Mouse (Mus musculus): ENCODE measurements around the gene Nlgn2. TPM values are rescaled to one million over a fixed set of nuclear protein-coding genes. Genes with fewer than 3 reads are reported as not detected.

The Nlgn2 gene
- polyA plus RNA-seq, 1 experiment from 2014 or later = 11.4 TPM

DNA sequence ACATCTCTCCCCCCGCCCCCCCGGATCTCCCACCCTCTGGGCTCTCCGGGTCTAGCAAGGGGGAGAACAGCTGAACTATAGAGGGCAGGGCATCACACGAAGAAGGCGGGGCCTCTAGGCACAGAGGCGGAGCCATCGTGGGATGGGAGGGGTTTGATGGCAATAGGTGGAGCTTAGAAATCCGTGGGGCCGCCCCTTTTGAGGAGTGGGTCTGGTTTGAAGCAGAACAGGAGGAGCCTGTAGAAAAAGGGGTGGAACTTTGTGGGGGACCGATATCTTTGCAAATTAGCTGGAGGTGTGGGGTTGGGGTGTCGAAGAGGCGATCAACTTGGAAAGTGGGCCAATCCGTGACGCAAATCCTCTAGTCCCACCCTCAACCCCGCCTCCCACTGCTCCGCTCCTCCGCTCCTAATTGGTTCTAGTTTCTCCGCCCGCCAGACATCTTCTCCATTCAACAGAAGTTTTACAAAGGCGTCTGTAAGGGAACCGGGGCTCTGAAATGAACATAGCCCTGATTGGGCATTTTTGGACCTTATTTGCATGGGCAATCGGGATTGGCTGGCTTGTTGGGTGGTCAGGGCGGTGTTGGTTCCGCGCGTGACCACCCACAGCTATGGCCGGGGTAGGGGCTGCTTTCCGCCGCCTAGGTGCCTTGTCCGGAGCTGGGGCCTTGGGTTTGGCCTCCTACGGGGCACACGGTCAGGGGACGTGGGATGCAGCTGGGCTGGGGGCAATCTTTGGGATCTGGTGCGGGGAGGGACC is 549 bp upstream of the Nlgn2 start, which contains the start of gene Tmem256:
Gene Tmem256, plus strand, starts transcription at position 563 of the 762 bp plus-strand sequence.
- under 1% methylated on average over 34 of the region's 34 CpGs for WGBS
- Histone ChIP-seq H3K4me1 (ENCODE audit: control insufficient read depth, insufficient read depth, low read length) (peaks cover 26% of the 10 kb centered on the region), H3K36me3 (ENCODE audit: control insufficient read depth, insufficient read depth, low read length) (peaks cover 2% of the 10 kb centered on the region; the same call in 1 of the 2 replicates), H3K27me3 (ENCODE audit: control insufficient read depth, insufficient read depth, low read length) (peaks cover 5% of the 10 kb centered on the region; the same call in 1 of the 2 replicates), H3K4me2 (ENCODE audit: low read depth) (peak within 1 kb of the TSS; percentile 95), H3K27ac (ENCODE audit: low read depth, low read length) (peak within 1 kb of the TSS; percentile 80), H3K9ac (ENCODE audit: low read length) (peak within 1 kb of the TSS; percentile 79), H3K4me3 (ENCODE audit: low read depth, low read length) (peak within 1 kb of the TSS; percentile 72), H3K9me3 (ENCODE audit: control insufficient read depth, low read length) (no peaks in the 10 kb centered on the region)
- DNase-seq (ENCODE audit: low spot score) = peak; percentile 97
- peak; percentile 87 for ATAC-seq (ENCODE audit: insufficient read depth, low FRiP score, low TSS enrichment)

DNA sequence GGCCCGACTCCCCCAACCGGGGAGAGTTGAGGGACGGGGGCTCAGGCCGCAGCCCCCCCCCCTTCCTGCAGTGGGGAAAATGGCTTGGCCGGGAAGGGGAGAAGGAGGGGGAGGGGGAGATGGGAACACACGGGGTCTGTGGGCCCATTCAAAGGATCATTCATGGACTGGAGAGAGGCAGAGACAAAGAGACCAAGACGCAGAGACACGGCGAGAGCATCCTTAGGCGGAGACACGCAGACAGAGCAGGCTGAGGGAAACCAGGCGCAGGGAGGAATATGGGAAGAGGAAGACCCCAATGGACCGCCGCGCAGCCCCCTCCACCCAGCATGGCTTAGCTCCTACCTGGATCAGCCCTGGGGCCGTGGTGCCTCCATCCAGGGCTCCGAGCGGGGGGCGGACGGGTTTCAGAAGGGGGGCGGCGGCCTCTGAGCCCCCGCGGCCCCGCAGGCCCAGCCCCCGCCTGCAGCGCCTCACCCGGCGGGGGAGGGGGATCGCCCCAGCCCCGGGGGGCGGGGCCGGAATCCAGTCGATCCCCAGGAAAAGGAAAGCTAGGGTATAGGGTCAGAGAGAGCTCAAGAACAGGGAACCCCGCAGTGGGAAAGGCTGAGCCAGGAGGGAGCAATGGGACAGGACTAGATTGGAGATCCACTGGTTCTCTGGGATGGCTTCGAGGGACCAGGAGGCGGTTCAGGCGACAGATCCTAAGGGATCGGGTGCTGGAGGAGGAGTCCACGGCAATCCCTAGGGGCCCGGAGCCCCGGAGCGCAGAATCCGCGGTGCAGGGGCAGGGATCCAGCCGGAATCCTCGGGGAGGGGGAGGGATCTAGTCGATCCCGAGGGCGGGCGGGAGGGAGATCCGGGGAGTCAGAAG is 644 bp downstream of the Nlgn2 start:
- peak; percentile 59 for DNase-seq (ENCODE audit: low spot score)
- H3K9ac ChIP-seq (ENCODE audit: low read length) = peak overlapping the region; percentile 79
- WGBS = under 1% methylated on average over 43 of the region's 52 CpGs
- peak overlapping the region; percentile 80 for H3K27ac ChIP-seq (ENCODE audit: low read depth, low read length)
- peaks cover 5% of the 10 kb centered on the region; the same call in 1 of the 2 replicates for H3K27me3 ChIP-seq (ENCODE audit: control insufficient read depth, insufficient read depth, low read length)
- H3K4me3 ChIP-seq (ENCODE audit: low read depth, low read length) = peak overlapping the region; percentile 72
- H3K4me1 ChIP-seq (ENCODE audit: control insufficient read depth, insufficient read depth, low read length) = peaks cover 26% of the 10 kb centered on the region
- H3K4me2 ChIP-seq (ENCODE audit: low read depth) = peak overlapping the region; percentile 95
- H3K36me3 ChIP-seq (ENCODE audit: control insufficient read depth, insufficient read depth, low read length) = peaks cover 2% of the 10 kb centered on the region; the same call in 1 of the 2 replicates
- H3K9me3 ChIP-seq (ENCODE audit: control insufficient read depth, low read length) = no peaks in the 10 kb centered on the region
- peak; percentile 14; the same call in 1 of the 2 replicates for ATAC-seq (ENCODE audit: insufficient read depth, low FRiP score, low TSS enrichment)

DNA sequence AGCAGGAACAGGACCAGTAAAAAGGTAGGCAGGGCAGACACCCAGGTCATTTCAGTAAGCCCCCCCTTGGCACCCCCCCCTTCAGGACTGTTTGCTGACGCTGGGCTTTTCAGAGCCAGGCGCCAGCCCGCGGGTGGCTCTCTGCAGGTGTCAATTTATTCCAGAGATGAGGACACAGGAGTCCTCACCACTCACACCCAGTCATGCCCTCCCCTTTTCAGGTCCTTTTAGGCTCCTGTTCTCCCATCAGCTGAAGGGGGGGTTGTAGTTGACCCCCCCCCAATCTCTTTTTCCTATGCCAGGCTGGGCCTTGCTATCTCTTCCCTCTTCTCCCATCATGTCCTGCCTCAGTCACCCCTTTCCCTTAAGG is 1.6 kb downstream of the Nlgn2 start:
- peak overlapping the region; percentile 79 for H3K9ac ChIP-seq (ENCODE audit: low read length)
- no peak for DNase-seq (ENCODE audit: low spot score)
- peaks cover 5% of the 10 kb centered on the region; the same call in 1 of the 2 replicates for H3K27me3 ChIP-seq (ENCODE audit: control insufficient read depth, insufficient read depth, low read length)
- 2% methylated on average over 4 of the region's 4 CpGs for WGBS
- peaks cover 26% of the 10 kb centered on the region for H3K4me1 ChIP-seq (ENCODE audit: control insufficient read depth, insufficient read depth, low read length)
- H3K4me3 ChIP-seq (ENCODE audit: low read depth, low read length) = peak overlapping the region; percentile 72
- peak overlapping the region; percentile 47; the same call in 1 of the 2 replicates for H3K27ac ChIP-seq (ENCODE audit: low read depth, low read length)
- no peaks in the 10 kb centered on the region for H3K9me3 ChIP-seq (ENCODE audit: control insufficient read depth, low read length)
- peaks cover 2% of the 10 kb centered on the region; the same call in 1 of the 2 replicates for H3K36me3 ChIP-seq (ENCODE audit: control insufficient read depth, insufficient read depth, low read length)
- H3K4me2 ChIP-seq (ENCODE audit: low read depth) = peak overlapping the region; percentile 95
- ATAC-seq (ENCODE audit: insufficient read depth, low FRiP score, low TSS enrichment) = no peak

DNA sequence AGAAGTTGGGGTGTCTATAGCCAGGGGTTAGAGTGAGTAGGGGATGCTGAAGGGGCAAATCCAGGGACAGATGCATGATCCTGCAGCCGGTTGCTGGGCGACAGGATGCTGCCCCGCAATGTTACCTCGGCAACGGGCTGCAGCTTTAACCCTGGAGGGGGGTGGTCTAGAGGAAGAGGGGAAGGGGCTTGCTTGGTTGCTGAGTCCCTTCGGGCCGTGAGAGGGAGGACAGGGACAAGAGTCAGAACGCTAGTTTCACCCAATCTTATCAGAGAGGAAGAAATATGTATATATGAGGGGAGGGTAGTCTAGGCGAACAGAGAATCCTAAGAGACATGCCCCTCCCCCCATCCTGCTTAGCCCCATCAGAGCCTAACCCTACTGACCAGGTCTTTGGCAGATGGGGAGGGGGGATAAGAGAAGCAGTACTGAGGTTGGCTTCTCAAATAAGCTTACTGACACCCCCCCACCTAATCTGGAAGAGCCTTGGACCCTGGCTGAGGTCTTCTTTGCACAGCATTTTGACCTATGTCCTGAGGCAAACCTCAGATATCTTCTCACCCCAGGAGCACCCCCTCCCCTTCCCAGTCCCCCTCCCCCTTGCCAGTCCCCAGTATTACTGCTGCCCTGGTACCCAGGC is 2.1 kb downstream of the Nlgn2 start:
- H3K9ac ChIP-seq (ENCODE audit: low read length) = peak overlapping the region; percentile 2; the same call in 1 of the 2 replicates
- H3K36me3 ChIP-seq (ENCODE audit: control insufficient read depth, insufficient read depth, low read length) = peaks cover 2% of the 10 kb centered on the region; the same call in 1 of the 2 replicates
- peak overlapping the region; percentile 95 for H3K4me2 ChIP-seq (ENCODE audit: low read depth)
- no peaks in the 10 kb centered on the region for H3K9me3 ChIP-seq (ENCODE audit: control insufficient read depth, low read length)
- DNase-seq (ENCODE audit: low spot score) (peak; percentile 77), ATAC-seq (ENCODE audit: insufficient read depth, low FRiP score, low TSS enrichment) (no peak)
- 2% methylated on average over 9 of the region's 9 CpGs for WGBS
- peaks cover 5% of the 10 kb centered on the region; the same call in 1 of the 2 replicates for H3K27me3 ChIP-seq (ENCODE audit: control insufficient read depth, insufficient read depth, low read length)
- H3K4me1 ChIP-seq (ENCODE audit: control insufficient read depth, insufficient read depth, low read length) = peaks cover 26% of the 10 kb centered on the region
- no peak overlapping the region for H3K27ac ChIP-seq (ENCODE audit: low read depth, low read length)
- peak overlapping the region; percentile 72 for H3K4me3 ChIP-seq (ENCODE audit: low read depth, low read length)

DNA sequence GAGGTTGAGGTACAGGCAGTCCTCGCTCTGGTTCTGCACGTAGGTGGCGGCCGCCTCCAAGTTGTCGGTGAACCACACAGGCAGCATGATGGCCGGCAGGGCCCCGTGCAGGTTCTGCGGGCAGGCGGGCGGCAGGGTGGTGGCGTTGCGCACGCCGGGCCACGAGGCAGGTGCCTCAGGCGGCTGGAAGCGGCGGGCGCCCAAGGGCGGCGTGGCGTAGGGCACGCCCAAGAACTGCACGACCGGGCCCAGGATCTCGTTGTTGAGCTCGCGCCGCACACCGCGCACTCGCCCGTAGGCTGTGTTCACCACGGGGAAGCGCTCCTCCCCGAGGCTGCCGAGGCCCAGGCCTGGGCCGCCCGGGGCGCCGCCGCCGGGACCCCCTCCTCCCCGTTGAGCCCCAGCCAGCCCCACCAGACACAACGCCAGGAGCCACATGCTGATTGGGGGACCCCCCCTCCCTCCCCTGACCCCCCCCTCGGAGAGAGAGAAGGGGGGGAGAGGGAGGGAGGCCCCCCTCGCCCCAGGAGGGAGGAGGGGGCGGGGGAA is 3.5 kb downstream of the Nlgn2 start:
- H3K36me3 ChIP-seq (ENCODE audit: control insufficient read depth, insufficient read depth, low read length) = peaks cover 2% of the 10 kb centered on the region; the same call in 1 of the 2 replicates
- H3K9ac ChIP-seq (ENCODE audit: low read length) = peak overlapping the region; percentile 76
- peak overlapping the region; percentile 95 for H3K4me2 ChIP-seq (ENCODE audit: low read depth)
- DNase-seq (ENCODE audit: low spot score) = peak; percentile 51
- H3K4me1 ChIP-seq (ENCODE audit: control insufficient read depth, insufficient read depth, low read length) = peaks cover 26% of the 10 kb centered on the region
- H3K27me3 ChIP-seq (ENCODE audit: control insufficient read depth, insufficient read depth, low read length) = peaks cover 5% of the 10 kb centered on the region; the same call in 1 of the 2 replicates
- no peak overlapping the region for H3K27ac ChIP-seq (ENCODE audit: low read depth, low read length)
- H3K9me3 ChIP-seq (ENCODE audit: control insufficient read depth, low read length) = no peaks in the 10 kb centered on the region
- whole genome bisulfite sequencing = 8% methylated on average over 34 of the region's 48 CpGs
- no peak for ATAC-seq (ENCODE audit: insufficient read depth, low FRiP score, low TSS enrichment)
- peak overlapping the region; percentile 72 for H3K4me3 ChIP-seq (ENCODE audit: low read depth, low read length)

DNA sequence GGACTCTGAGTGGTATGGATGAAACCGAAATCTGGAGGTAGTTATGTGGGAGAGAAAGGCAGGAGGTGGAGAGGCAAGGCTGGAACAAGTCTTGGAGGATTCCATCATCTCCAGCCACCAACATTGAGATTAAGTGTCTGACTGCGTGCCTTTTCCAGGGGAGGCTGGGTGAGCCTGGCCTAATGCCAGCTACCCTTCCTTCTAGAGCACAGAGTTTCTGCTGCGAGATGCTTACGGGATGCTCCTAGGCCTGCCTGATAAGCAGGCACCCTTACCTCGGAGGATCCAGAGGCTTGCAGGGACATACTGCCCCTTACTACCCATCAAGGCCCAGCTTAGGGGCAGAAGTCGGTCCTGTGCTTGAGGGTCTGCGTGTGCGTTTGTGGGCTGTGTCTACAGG is 4.0 kb downstream of the Nlgn2 start:
- peaks cover 4% of the 10 kb centered on the region; the same call in 1 of the 2 replicates for H3K36me3 ChIP-seq (ENCODE audit: control insufficient read depth, insufficient read depth, low read length)
- peaks cover 26% of the 10 kb centered on the region for H3K4me1 ChIP-seq (ENCODE audit: control insufficient read depth, insufficient read depth, low read length)
- 58% methylated on average over 8 of the region's 8 CpGs for WGBS
- no peaks in the 10 kb centered on the region for H3K9me3 ChIP-seq (ENCODE audit: control insufficient read depth, low read length)
- ATAC-seq (ENCODE audit: insufficient read depth, low FRiP score, low TSS enrichment) = no peak
- H3K4me3 ChIP-seq (ENCODE audit: low read depth, low read length) = peak overlapping the region; percentile 72; the same call in 1 of the 2 replicates
- no peak for DNase-seq (ENCODE audit: low spot score)
- H3K27ac ChIP-seq (ENCODE audit: low read depth, low read length) = no peak overlapping the region
- peaks cover 5% of the 10 kb centered on the region; the same call in 1 of the 2 replicates for H3K27me3 ChIP-seq (ENCODE audit: control insufficient read depth, insufficient read depth, low read length)
- H3K9ac ChIP-seq (ENCODE audit: low read length) = peak overlapping the region; percentile 76
- peak overlapping the region; percentile 95 for H3K4me2 ChIP-seq (ENCODE audit: low read depth)

DNA sequence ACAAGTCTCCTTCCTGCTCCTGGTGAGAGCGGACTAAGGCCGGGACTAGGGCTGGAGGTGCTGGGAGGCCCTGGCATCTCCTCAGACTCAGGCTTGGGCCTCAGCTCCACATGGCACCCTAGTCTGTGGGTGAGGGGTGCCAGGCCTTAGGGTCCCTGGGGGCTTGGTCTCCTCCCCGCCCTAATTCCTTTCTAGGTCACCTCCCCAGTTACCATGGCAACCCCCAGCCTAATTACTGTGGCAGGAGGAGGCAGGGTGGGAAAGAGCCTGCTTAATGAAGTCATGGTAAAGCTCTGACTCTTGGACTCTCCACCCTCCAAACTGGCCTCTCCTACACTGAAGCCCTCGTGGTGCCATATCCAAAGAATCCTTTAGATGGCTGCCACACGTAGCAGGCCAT is 8.8 kb downstream of the Nlgn2 start:
- ATAC-seq (ENCODE audit: insufficient read depth, low FRiP score, low TSS enrichment) = no peak
- Histone ChIP-seq H3K9me3 (ENCODE audit: control insufficient read depth, low read length) (no peaks in the 10 kb centered on the region), H3K36me3 (ENCODE audit: control insufficient read depth, insufficient read depth, low read length) (peaks cover 19% of the 10 kb centered on the region), H3K27me3 (ENCODE audit: control insufficient read depth, insufficient read depth, low read length) (peaks cover 3% of the 10 kb centered on the region; the same call in 1 of the 2 replicates), H3K4me1 (ENCODE audit: control insufficient read depth, insufficient read depth, low read length) (peaks cover 3% of the 10 kb centered on the region), H3K4me2 (ENCODE audit: low read depth) (no peak overlapping the region), H3K4me3 (ENCODE audit: low read depth, low read length) (no peak overlapping the region; the same call in 1 of the 2 replicates), H3K9ac (ENCODE audit: low read length) (0 out of 2 replicates have a peak overlapping the region, but pooled peaks have one; percentile 10), H3K27ac (ENCODE audit: low read depth, low read length) (no peak overlapping the region)
- 72% methylated on average over 5 of the region's 5 CpGs for WGBS
- DNase-seq (ENCODE audit: low spot score) = no peak

DNA sequence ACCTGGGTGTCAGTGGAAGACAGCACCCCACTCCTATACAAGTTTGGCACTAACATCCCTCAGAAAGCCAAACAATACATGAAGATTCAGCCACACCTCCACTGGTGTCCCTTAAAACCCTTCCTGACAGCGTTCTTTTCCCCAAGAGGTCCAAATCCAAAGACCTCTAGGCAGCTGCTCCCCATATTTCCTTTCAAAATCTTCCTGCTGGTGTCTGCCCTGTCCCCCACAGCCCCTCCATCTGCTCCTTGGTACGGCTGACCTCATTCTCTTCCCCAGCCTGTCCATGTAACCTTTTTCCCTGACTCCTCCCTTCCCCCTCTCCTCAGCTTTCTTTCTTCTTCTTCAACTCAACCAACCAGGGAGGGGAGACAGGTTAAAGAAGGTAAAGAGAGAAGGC is 14.1 kb downstream of the Nlgn2 start:
- no peaks in the 10 kb centered on the region for H3K27me3 ChIP-seq (ENCODE audit: control insufficient read depth, insufficient read depth, low read length)
- H3K36me3 ChIP-seq (ENCODE audit: control insufficient read depth, insufficient read depth, low read length) = peaks cover 15% of the 10 kb centered on the region
- H3K4me2 ChIP-seq (ENCODE audit: low read depth) = no peak overlapping the region
- H3K4me1 ChIP-seq (ENCODE audit: control insufficient read depth, insufficient read depth, low read length) = no peaks in the 10 kb centered on the region
- no peak overlapping the region for H3K9ac ChIP-seq (ENCODE audit: low read length)
- no peak overlapping the region for H3K4me3 ChIP-seq (ENCODE audit: low read depth, low read length)
- H3K27ac ChIP-seq (ENCODE audit: low read depth, low read length) = no peak overlapping the region
- DNase-seq (ENCODE audit: low spot score) (no peak), ATAC-seq (ENCODE audit: insufficient read depth, low FRiP score, low TSS enrichment) (no peak)
- WGBS = 76% methylated on average over 2 of the region's 2 CpGs
- no peaks in the 10 kb centered on the region for H3K9me3 ChIP-seq (ENCODE audit: control insufficient read depth, low read length)
